Mouse (Mus musculus) hindbrain, postnatal 0 days (tissue): ENCODE results near the gene Zfp318. TPM values are rescaled to one million over a fixed set of nuclear protein-coding genes. Genes with fewer than 3 reads are reported as not detected.

Experiments used
- ATAC-seq: fragments of 200-750 bp; cut with Nextera tagmentation; 2 replicates; pipeline ENCODE4 v1.8.0; 2017; ENCODE audit warnings: mild to moderate bottlenecking, moderate TSS enrichment, moderate library complexity
- DNase-seq: peaks from one replicate; pipeline ENCODE4 v3.0.0-alpha.2; 2015; ENCODE audit warnings: low spot score
- H3K27ac ChIP-seq: fragments of 300-500 bp; sonication (generic); 2 replicates; pipeline ENCODE4 v1.5.1; 2014; ENCODE audit warnings: mild to moderate bottlenecking
- H3K27me3 ChIP-seq: fragments of 300-500 bp; sonication (generic); 2 replicates; pipeline ENCODE4 v1.6.1; 2014; ENCODE audit warnings: low read length, mixed read lengths; ENCODE audit not compliant: insufficient read depth
- H3K36me3 ChIP-seq: fragments of 300-500 bp; sonication (generic); 2 replicates; pipeline ENCODE4 v1.6.1; 2014; ENCODE audit warnings: low read length, mixed read lengths; ENCODE audit not compliant: insufficient read depth
- H3K4me1 ChIP-seq: fragments of 300-500 bp; sonication (generic); 2 replicates; pipeline ENCODE4 v1.6.1; 2014; ENCODE audit warnings: antibody characterized with exemption, low read length, mixed read lengths; ENCODE audit not compliant: insufficient read depth
- H3K4me2 ChIP-seq: fragments of 300-500 bp; sonication (generic); 2 replicates; pipeline ENCODE4 v1.6.1; 2014; ENCODE audit warnings: low read depth, mild to moderate bottlenecking, low read length, moderate library complexity, mixed read lengths
- H3K4me3 ChIP-seq: fragments of 300-500 bp; sonication (generic); 2 replicates; pipeline ENCODE4 v1.5.1; 2014; ENCODE audit warnings: low read length
- H3K9ac ChIP-seq: fragments of 300-500 bp; sonication (generic); replicated peaks from 2 replicates; pipeline ENCODE4 v1.6.1; 2014; ENCODE audit warnings: mild to moderate bottlenecking, low read length, moderate library complexity, mixed read lengths
- H3K9me3 ChIP-seq: fragments of 300-500 bp; sonication (generic); 2 replicates; pipeline ENCODE4 v1.6.1; 2016; ENCODE audit warnings: low read length, mixed read lengths
- CTCF ChIP-seq: IDR thresholded peaks from 2 replicates; pipeline ENCODE4 v1.5.1; 2016; ENCODE audit warnings: antibody characterized with exemption, control low read depth, low read depth
- WGBS: fragments of 180-500 bp; shearing (Covaris S2); extraction: QIAGEN DNeasy Blood & Tissue Kit; methylation state at CpG from one replicate; pipeline ENCODE4 v1.1.7; 2014; 5-methylcytosine and 5-hydroxymethylcytosine counted together
- polyA plus RNA-seq: library from polyadenylated mRNA; unstranded; fragments of >200 nt; fragmentation: Nextera tagmentation; extraction: Ambion mirVana; gene quantifications from 2 replicates; pipeline ENCODE4 v1.2.1, GENCODE M21; 2015
- total RNA-seq: library from RNA; depleted of rRNA; stranded (reverse); fragments of >200 nt; gene quantifications from 2 replicates; pipeline ENCODE4 v1.2.3, GENCODE M21; 2014

Gene Zfp318
- total and polyA plus RNA-seq, 2 experiments from 2014 or later, result 23.2 to 24.5 TPM

- ATAC-seq (no peak), DNase-seq (no peak)
- H3K9ac ChIP-seq, result no peak overlapping the region
- no peaks in the 10 kb centered on the region for H3K4me1 ChIP-seq
- H3K36me3 ChIP-seq, result peaks cover 10% of the 10 kb centered on the region; the same call in 1 of the 2 replicates
- H3K9me3 ChIP-seq, result no peaks in the 10 kb centered on the region
- H3K27me3 ChIP-seq, result no peaks in the 10 kb centered on the region
- H3K4me3 ChIP-seq, result no peak overlapping the region
- no peak for TF ChIP-seq CTCF
- H3K4me2 ChIP-seq, result peak overlapping the region; percentile 19; the same call in 1 of the 2 replicates
- WGBS, result 13% methylated on average over 47 of the region's 50 CpGs
- H3K27ac ChIP-seq, result no peak overlapping the region
These were observed 61.5 kb downstream of the Zfp318 start for GRCm38 (mm10) chr17:46444839-46445579.

- Histone ChIP-seq H3K4me2 (no peak overlapping the region), H3K4me1 (no peaks in the 10 kb centered on the region), H3K36me3 (peaks cover 10% of the 10 kb centered on the region; the same call in 1 of the 2 replicates), H3K27me3 (no peaks in the 10 kb centered on the region), H3K9me3 (no peaks in the 10 kb centered on the region), H3K4me3 (no peak overlapping the region), H3K27ac (no peak overlapping the region), H3K9ac (no peak overlapping the region)
- no peak for TF ChIP-seq CTCF
- WGBS, result 89% methylated on average over 16 of the region's 16 CpGs
- DNase-seq (no peak), ATAC-seq (no peak)
These were observed 62.7 kb downstream of the Zfp318 start for GRCm38 (mm10) chr17:46446264-46446663.

DNA sequence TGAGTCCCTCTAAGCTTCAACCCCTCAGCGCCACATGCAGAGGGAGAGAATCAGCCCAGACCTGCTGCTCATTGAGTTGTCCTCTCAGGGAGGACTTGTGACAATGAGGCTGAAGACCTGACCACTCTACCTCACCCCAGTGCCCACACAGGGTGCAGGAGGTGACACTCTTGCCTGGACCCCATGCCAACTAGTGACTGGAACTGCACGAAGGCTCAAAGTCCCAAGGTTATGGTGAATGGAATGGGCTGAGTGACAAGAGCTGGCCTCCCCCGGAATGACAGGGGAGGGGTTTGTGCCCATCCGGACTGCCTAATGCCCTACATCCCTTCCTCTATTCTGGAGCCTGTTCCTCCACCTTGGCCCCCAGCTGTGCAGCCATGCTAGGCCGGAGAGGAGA lies 69.2 kb downstream of the Zfp318 start:
- Histone ChIP-seq H3K27me3 (no peaks in the 10 kb centered on the region), H3K9me3 (no peaks in the 10 kb centered on the region), H3K4me2 (no peak overlapping the region), H3K36me3 (no peaks in the 10 kb centered on the region), H3K4me3 (no peak overlapping the region), H3K27ac (no peak overlapping the region), H3K9ac (no peak overlapping the region), H3K4me1 (peaks cover 22% of the 10 kb centered on the region; the same call in 1 of the 2 replicates)
- no peak for ATAC-seq
- no peak for TF ChIP-seq CTCF
- no peak for DNase-seq
- WGBS, result 33% methylated on average over 5 of the region's 5 CpGs

DNA sequence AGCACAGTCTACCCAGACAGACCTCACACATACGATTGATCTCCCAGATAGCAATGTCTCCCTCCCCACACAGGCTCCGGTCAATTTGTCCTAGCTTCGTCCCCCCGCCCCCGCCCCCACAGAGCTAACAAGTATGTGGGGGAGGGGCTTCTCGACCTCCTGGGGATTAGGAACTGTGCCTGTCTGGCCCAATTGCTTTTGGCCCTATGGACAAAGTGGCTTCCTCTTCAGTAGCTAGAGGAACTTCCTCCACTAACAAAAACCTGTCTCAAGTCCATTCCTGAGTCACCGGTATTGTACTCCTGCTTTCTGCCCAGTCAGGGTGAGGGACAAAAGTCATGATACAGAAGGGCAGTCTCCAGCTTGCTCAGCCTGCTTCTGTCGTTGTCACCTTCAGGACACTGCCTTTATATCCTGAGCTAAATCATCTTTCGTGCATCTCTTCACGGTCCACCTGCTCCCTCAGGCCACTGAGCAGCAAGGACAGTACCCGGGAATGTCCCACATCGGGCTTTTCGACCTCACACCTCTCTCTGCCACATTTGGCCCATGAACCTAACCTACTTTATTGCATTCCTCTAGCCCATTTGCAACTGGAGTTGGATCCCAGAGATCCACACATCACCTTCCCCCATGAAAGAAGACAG lies 69.9 kb downstream of the Zfp318 start:
- WGBS, result 10% methylated on average over 13 of the region's 13 CpGs
- H3K4me3 ChIP-seq, result no peak overlapping the region
- 0 out of 2 replicates have a peak, but pooled peaks cover 2% of the 10 kb centered on the region for H3K36me3 ChIP-seq
- H3K4me2 ChIP-seq, result peak overlapping the region; percentile 67
- DNase-seq (no peak), ATAC-seq (no peak)
- TF ChIP-seq CTCF, result no peak
- H3K27ac ChIP-seq, result no peak overlapping the region
- no peak overlapping the region for H3K9ac ChIP-seq
- H3K27me3 ChIP-seq, result no peaks in the 10 kb centered on the region
- peaks cover 22% of the 10 kb centered on the region; the same call in 1 of the 2 replicates for H3K4me1 ChIP-seq
- no peaks in the 10 kb centered on the region for H3K9me3 ChIP-seq

GRCm38 (mm10) chr17:46453970-46454411 lies 70.5 kb downstream of the Zfp318 start:
- H3K9me3 ChIP-seq, result no peaks in the 10 kb centered on the region
- H3K27me3 ChIP-seq, result no peaks in the 10 kb centered on the region
- ATAC-seq (peak; percentile 19; the same call in 1 of the 2 replicates), DNase-seq (peak; percentile 54)
- H3K27ac ChIP-seq, result no peak overlapping the region
- 0 out of 2 replicates have a peak, but pooled peaks cover 5% of the 10 kb centered on the region for H3K36me3 ChIP-seq
- WGBS, result 1% methylated on average over 26 of the region's 26 CpGs
- peak; percentile 14; the same call in 1 of the 2 replicates for TF ChIP-seq CTCF
- peak overlapping the region; percentile 34 for H3K4me3 ChIP-seq
- peak overlapping the region; percentile 30; the same call in 1 of the 2 replicates for H3K9ac ChIP-seq
- H3K4me1 ChIP-seq, result peaks cover 22% of the 10 kb centered on the region; the same call in 1 of the 2 replicates
- H3K4me2 ChIP-seq, result peak overlapping the region; percentile 67

- peak overlapping the region; percentile 67 for H3K4me2 ChIP-seq
- H3K36me3 ChIP-seq, result 0 out of 2 replicates have a peak, but pooled peaks cover 5% of the 10 kb centered on the region
- H3K27me3 ChIP-seq, result no peaks in the 10 kb centered on the region
- peak; percentile 45 for DNase-seq
- no peak for TF ChIP-seq CTCF
- peaks cover 22% of the 10 kb centered on the region; the same call in 1 of the 2 replicates for H3K4me1 ChIP-seq
- ATAC-seq, result peak; percentile 27; the same call in 1 of the 2 replicates
- peak overlapping the region; percentile 34 for H3K4me3 ChIP-seq
- no peak overlapping the region for H3K27ac ChIP-seq
- H3K9me3 ChIP-seq, result no peaks in the 10 kb centered on the region
- H3K9ac ChIP-seq, result peak overlapping the region; percentile 30; the same call in 1 of the 2 replicates
- WGBS, result 3% methylated on average over 9 of the region's 9 CpGs
These were observed 71.0 kb downstream of the Zfp318 start for GRCm38 (mm10) chr17:46454539-46454938.
